ENCODE assay signal across 20 mouse cellular contexts in genomic region chr13:117975823-117976222, GRCm38 (mm10).
DNase-seq lines count a peak whose midpoint lies in the region; ATAC-seq lines count a peak whose summit lies in the region.
"Had no signal": no experiment of that assay in that cellular context is flagged by ENCODE, and none has a peak within 500 bp of the region (broad histone marks: within the 10 kb centered on the region; RNA-seq: fewer than 3 reads in every experiment).

No protein-coding gene starts in this region.

- no peak overlapping the region for H3K4me2 ChIP-seq in midbrain, embryonic 16.5 days (ENCODE audit: low read length)
- H3K4me2 ChIP-seq: embryonic facial prominence, embryonic 13.5 days; heart, embryonic 12.5 days; liver, embryonic 15.5 days had no signal

- H3K9ac ChIP-seq in midbrain, embryonic 16.5 days (ENCODE audit: low read depth, low read length), result no peak overlapping the region
- H3K9ac ChIP-seq: embryonic facial prominence, embryonic 13.5 days; heart, embryonic 12.5 days; liver, embryonic 15.5 days had no signal

- H3K4me1 ChIP-seq in midbrain, embryonic 16.5 days (ENCODE audit: control insufficient read depth, insufficient read depth, low read length), result no peaks in the 10 kb centered on the region
- H3K4me1 ChIP-seq: embryonic facial prominence, embryonic 13.5 days; heart, embryonic 12.5 days; liver, embryonic 15.5 days had no signal

- peak; percentile 6 to 17 for DNase-seq in cerebellum, postnatal 25 days
- no peak for DNase-seq in cerebellum, adult 11-12 months
- DNase-seq in kidney, postnatal 4 days, result peak; percentile 2 to 4
- DNase-seq in kidney, adult 18-20 months, result no peak
- peak; percentile 8 for DNase-seq in retina, postnatal 1 day
- no peak for DNase-seq in retina, embryonic 14.5 days (ENCODE audit: low spot score)
- no peak for DNase-seq in gastrocnemius, postnatal 25 days
- DNase-seq: B cell, adult 2 months; cerebellum, adult 2 months; gastrocnemius, postnatal 36 days; kidney, adult 9 months; right cerebral cortex, postnatal 14 days; thymus, postnatal 14 days had no signal

- no peaks in the 10 kb centered on the region for H3K36me3 ChIP-seq in midbrain, embryonic 16.5 days (ENCODE audit: control insufficient read depth, insufficient read depth, low read length)
- H3K36me3 ChIP-seq: embryonic facial prominence, embryonic 13.5 days; heart, embryonic 12.5 days; liver, embryonic 15.5 days had no signal

- no peaks in the 10 kb centered on the region for H3K9me3 ChIP-seq in midbrain, embryonic 16.5 days (replicated peaks; ENCODE audit: control insufficient read depth, low read length, poor library complexity, severe bottlenecking)
- H3K9me3 ChIP-seq: embryonic facial prominence, embryonic 13.5 days; heart, embryonic 12.5 days; liver, embryonic 15.5 days had no signal

- H3K27ac ChIP-seq in midbrain, embryonic 16.5 days (ENCODE audit: low read length), result no peak overlapping the region
- H3K27ac ChIP-seq: embryonic facial prominence, embryonic 13.5 days; hindbrain, postnatal 0 days; liver, embryonic 15.5 days; stomach, postnatal 0 days had no signal

- WGBS in midbrain, embryonic 16.5 days, result 60% methylated on average over 10 of the region's 10 CpGs

- peak; percentile 32; the same call in 1 of the 2 replicates for ATAC-seq in midbrain, embryonic 16.5 days
- ATAC-seq: lung, postnatal 0 days had no signal

- no peaks in the 10 kb centered on the region for H3K27me3 ChIP-seq in midbrain, embryonic 16.5 days (ENCODE audit: control insufficient read depth, insufficient read depth, low read depth, low read length)
- H3K27me3 ChIP-seq: embryonic facial prominence, embryonic 13.5 days; heart, embryonic 12.5 days; liver, embryonic 15.5 days had no signal

- H3K4me3 ChIP-seq in midbrain, embryonic 16.5 days (ENCODE audit: low read depth, low read length), result no peak overlapping the region
- H3K4me3 ChIP-seq: embryonic facial prominence, embryonic 13.5 days; heart, embryonic 12.5 days; liver, embryonic 15.5 days had no signal

Comparison
In these comparisons a context has a peak if more than half of its experiments do, and no peak if none do; other contexts are left out.
1. DNase-seq: peak in cerebellum, postnatal 25 days (2 of 2), kidney, postnatal 4 days (2 of 2) and retina, postnatal 1 day (single experiment); none in cerebellum, adult 11-12 months (single experiment), kidney, adult 18-20 months (single experiment), retina, embryonic 14.5 days (single experiment) and gastrocnemius, postnatal 25 days (single experiment).